Mouse (Mus musculus) thymus, adult 2 months (tissue): Measurements from ENCODE around the gene Cipc. TPM values are rescaled to one million over a fixed set of nuclear protein-coding genes. Genes with fewer than 3 reads are reported as not detected.

Source experiments
- DNase-seq: peaks from one replicate; pipeline ENCODE4 v3.0.0; 2021
- H3K27ac ChIP-seq: fragments of 200-500 bp; 2 replicates; pipeline ENCODE4 v1.5.1; 2012; ENCODE audit warnings: low read length, control low read depth; ENCODE audit not compliant: control insufficient read depth, insufficient read depth
- H3K27me3 ChIP-seq: fragments of 200-500 bp; 2 replicates; pipeline ENCODE4 v1.6.1; 2012; ENCODE audit warnings: mild to moderate bottlenecking, low read length, moderate library complexity, mixed read lengths; ENCODE audit not compliant: control insufficient read depth, insufficient read depth
- H3K36me3 ChIP-seq: fragments of 200-500 bp; 2 replicates; pipeline ENCODE4 v1.6.1; 2012; ENCODE audit warnings: mild to moderate bottlenecking, low read length, moderate library complexity; ENCODE audit not compliant: control insufficient read depth, insufficient read depth
- H3K4me1 ChIP-seq: fragments of 200-500 bp; replicated peaks from 2 replicates; pipeline ENCODE4 v1.6.1; 2012; ENCODE audit warnings: low read length; ENCODE audit not compliant: control insufficient read depth, insufficient read depth
- H3K4me3 ChIP-seq: fragments of 200-500 bp; 2 replicates; pipeline ENCODE4 v1.5.1; 2012; ENCODE audit warnings: mild to moderate bottlenecking, low read length, control low read depth, moderate library complexity; ENCODE audit not compliant: control insufficient read depth, insufficient read depth
- CTCF ChIP-seq: fragments of 200-500 bp; IDR thresholded peaks from 2 replicates; pipeline ENCODE4 v1.5.1; 2012; ENCODE audit warnings: mild to moderate bottlenecking, control low read depth, low read length, moderate library complexity, borderline replicate concordance; ENCODE audit not compliant: control insufficient read depth, poor library complexity, insufficient read depth; ENCODE audit errors: extremely low read depth
- POLR2A ChIP-seq: fragments of 200-500 bp; IDR thresholded peaks from 2 replicates; pipeline ENCODE4 v1.6.1; 2012; ENCODE audit warnings: mild to moderate bottlenecking, low read length, control low read depth, moderate library complexity; ENCODE audit not compliant: control insufficient read depth, poor library complexity, insufficient read depth; ENCODE audit errors: extremely low read depth
- WGBS: fragments of 180-500 bp; shearing (Covaris S2); methylation state at CpG from one replicate; pipeline ENCODE4 v1.1.7; 2018; 5-methylcytosine and 5-hydroxymethylcytosine counted together
- polyA plus RNA-seq: library from polyadenylated mRNA; depleted of rRNA; stranded (reverse); fragments of >200 nt; gene quantifications from 2 replicates; pipeline ENCODE4 v1.2.3, GENCODE M21; 2012

Cipc gene
- polyA plus RNA-seq, 1 experiment: 43.8 TPM

- Histone ChIP-seq H3K36me3 (peaks cover 20% of the 10 kb centered on the region), H3K27me3 (no peaks in the 10 kb centered on the region), H3K4me3 (no peak overlapping the region), H3K4me1 (no peaks in the 10 kb centered on the region), H3K27ac (no peak overlapping the region)
- TF ChIP-seq CTCF: no peak
- no peak for TF ChIP-seq POLR2A
- WGBS: 96% methylated on average over 4 of the region's 4 CpGs
- no peak for DNase-seq
These were observed 18.5 kb downstream of the Cipc start for GRCm38 (mm10) chr12:86965237-86965799.

DNA sequence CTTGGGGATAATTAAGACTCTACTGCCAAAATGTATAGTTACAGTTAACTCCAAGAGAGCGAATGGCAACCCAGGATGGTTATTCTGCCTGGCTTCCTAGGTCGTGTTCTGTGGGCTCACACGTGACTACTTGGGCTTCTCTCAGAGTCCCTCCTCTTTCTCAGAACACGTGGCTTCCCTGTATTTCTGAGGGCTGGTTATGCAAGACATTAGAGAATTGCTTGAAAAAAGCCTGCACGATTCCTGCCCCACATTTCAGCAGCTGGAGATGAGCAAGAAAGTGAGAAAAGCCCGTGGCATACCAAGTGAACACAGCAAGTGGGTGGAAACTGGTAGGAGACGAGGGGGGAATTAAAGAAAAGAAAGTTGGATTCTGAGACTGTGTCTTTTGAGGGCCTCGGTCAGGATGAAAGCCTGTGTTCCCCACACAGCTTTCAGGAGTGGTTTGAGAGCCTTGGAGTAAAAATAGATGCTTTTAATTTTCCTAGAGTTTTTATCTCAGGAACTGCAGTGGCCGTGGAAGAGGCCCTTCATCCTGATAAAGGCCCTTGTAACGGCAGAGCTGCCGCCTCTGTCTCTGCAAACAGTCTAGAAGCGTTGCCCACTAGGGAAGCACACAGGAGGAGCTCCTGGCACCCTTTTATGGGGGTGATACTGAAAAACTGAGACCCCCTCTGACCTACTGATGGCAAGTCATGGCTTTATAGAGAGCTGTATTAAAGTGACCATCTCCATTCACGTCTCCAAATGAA, 21.8 kb downstream of the Cipc start:
- Histone ChIP-seq H3K27me3 (no peaks in the 10 kb centered on the region), H3K4me1 (no peaks in the 10 kb centered on the region), H3K36me3 (no peaks in the 10 kb centered on the region), H3K4me3 (no peak overlapping the region), H3K27ac (no peak overlapping the region)
- DNase-seq: no peak
- 73% methylated on average over 13 of the region's 13 CpGs for WGBS
- no peak for TF ChIP-seq POLR2A
- TF ChIP-seq CTCF: no peak

- no peak for DNase-seq
- no peaks in the 10 kb centered on the region for H3K27me3 ChIP-seq
- H3K36me3 ChIP-seq: no peaks in the 10 kb centered on the region
- no peak for TF ChIP-seq POLR2A
- TF ChIP-seq CTCF: no peak
- 96% methylated on average over 3 of the region's 3 CpGs for WGBS
- no peak overlapping the region for H3K4me3 ChIP-seq
- H3K27ac ChIP-seq: no peak overlapping the region
- no peaks in the 10 kb centered on the region for H3K4me1 ChIP-seq
These were observed 22.4 kb downstream of the Cipc start for GRCm38 (mm10) chr12:86969220-86969601.

GRCm38 (mm10) chr12:86971089-86971488, 24.2 kb downstream of the Cipc start:
- no peaks in the 10 kb centered on the region for H3K36me3 ChIP-seq
- no peak overlapping the region for H3K4me3 ChIP-seq
- DNase-seq: no peak
- no peak overlapping the region for H3K27ac ChIP-seq
- peaks cover 3% of the 10 kb centered on the region for H3K4me1 ChIP-seq
- H3K27me3 ChIP-seq: no peaks in the 10 kb centered on the region
- TF ChIP-seq POLR2A (no peak), CTCF (no peak)
- 73% methylated on average over 7 of the region's 7 CpGs for WGBS

GRCm38 (mm10) chr12:86973216-86973615, 26.4 kb downstream of the Cipc start:
- H3K36me3 ChIP-seq: no peaks in the 10 kb centered on the region
- H3K27ac ChIP-seq: no peak overlapping the region
- TF ChIP-seq POLR2A (no peak), CTCF (no peak)
- H3K27me3 ChIP-seq: no peaks in the 10 kb centered on the region
- WGBS: 29% methylated on average over 7 of the region's 7 CpGs
- DNase-seq: no peak
- no peak overlapping the region for H3K4me3 ChIP-seq
- peaks cover 3% of the 10 kb centered on the region for H3K4me1 ChIP-seq

- no peak overlapping the region for H3K4me3 ChIP-seq
- H3K27ac ChIP-seq: no peak overlapping the region
- no peaks in the 10 kb centered on the region for H3K27me3 ChIP-seq
- H3K36me3 ChIP-seq: no peaks in the 10 kb centered on the region
- WGBS: 83% methylated on average over 8 of the region's 8 CpGs
- no peak for DNase-seq
- TF ChIP-seq CTCF: no peak
- TF ChIP-seq POLR2A: no peak
- H3K4me1 ChIP-seq: peaks cover 3% of the 10 kb centered on the region
These were observed 26.9 kb downstream of the Cipc start for GRCm38 (mm10) chr12:86973706-86974105.
